Mouse (Mus musculus): ENCODE results near the gene Olfr56. TPM values are rescaled to one million over a fixed set of nuclear protein-coding genes. Genes with fewer than 3 reads are reported as not detected.
"Not testable (repeated sequence)": the region's sequence is repeated elsewhere in the genome, so short reads cannot be mapped to it uniquely, and the experiment has no call there.

Olfr56 gene
- polyA plus RNA-seq, 1 experiment from 2014 or later: not detected

DNA sequence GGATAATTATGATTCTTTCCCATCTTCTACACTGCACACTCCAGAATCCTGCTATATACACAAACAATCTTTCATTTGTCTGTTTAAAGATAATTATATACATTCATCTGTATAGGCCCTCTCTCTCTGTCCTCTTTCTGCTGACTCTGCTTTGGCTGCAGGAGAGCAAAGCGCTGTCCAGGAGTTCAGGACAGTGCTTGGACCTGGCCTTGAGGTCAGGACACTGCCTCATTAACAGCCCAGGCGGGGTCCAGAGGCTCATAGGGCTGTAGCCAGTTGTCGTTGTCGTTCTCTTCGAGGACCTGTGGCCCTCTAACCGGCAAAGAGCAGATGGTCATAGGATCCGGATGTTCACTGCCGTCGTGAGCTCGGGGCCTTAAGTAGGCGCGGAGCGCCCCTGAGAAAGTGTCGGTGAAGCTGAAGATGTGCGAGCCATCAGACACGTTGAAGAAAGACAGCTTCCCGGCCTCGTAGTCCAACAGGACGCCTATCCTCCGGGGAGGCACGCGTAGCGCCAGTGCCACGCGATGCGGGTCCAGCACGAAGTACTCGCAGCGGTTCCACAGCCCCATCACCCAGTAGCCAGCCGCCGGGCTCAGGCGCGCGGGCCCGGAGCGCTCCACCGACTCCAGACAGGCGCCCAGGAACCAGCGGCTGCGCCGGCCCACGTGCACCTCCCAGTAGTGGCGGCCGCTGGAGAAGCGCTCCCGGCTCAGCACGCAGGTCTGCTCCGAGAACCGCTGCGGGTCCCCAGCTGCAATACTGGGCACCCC, 190.3 kb downstream of the Olfr56 start:
- Histone ChIP-seq H3K27ac (replicated peaks) (no peak overlapping the region; the same call in 1 of the 2 replicates), H3K4me1 (peaks cover 8% of the 10 kb centered on the region), H3K4me3 (peak overlapping the region; percentile 56), H3K36me3 (replicated peaks) (no peaks in the 10 kb centered on the region), H3K27me3 (replicated peaks; ENCODE audit: low read depth, poor library complexity, severe bottlenecking) (peaks cover 30% of the 10 kb centered on the region), H3K9me3 (peaks cover 11% of the 10 kb centered on the region; the same call in 1 of the 2 replicates)
- peak; percentile 59 for DNase-seq (ENCODE audit: low spot score)
- WGBS: 5% methylated on average over 50 of the region's 50 CpGs

DNA sequence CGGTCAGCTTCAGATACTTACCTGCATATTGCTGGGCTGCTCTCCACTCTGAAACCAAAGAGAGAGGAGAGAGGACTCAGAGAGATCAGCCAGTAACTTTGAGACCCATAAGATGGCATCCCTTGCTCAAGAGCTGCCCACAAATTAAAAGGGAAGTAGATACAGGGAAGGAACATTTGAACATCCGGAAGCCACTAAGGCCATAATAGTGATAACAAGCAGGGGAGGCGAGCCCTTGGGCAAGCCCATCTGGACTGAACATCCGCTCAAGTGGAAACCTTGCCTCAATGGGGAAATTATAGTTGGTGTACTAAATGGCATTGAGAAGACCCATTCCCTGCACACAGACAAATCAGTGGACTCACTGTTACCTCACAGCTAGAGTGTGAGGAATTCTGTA, 191.9 kb downstream of the Olfr56 start:
- WGBS: 90% methylated on average over 4 of the region's 4 CpGs
- H3K27ac ChIP-seq (replicated peaks): no peak overlapping the region

DNA sequence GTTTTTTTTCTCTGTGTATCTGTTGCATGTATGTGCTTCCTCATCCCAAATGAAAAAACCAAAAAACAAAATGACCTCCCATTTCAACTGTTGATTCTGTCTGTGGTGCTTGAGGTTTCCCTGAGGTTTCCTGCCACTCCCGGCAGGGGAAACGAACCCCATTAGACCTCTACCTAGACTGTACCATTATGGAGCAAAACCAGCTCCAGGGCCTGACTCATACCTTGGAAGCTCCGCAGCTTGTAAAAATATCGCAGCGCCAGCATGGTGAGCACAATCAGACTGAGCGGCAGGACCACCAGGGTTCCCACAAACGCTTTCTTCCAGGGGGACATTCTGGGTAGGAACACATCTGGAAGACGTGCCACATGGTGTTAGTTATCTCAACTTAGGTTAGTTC, 196.7 kb downstream of the Olfr56 start:
- no peak overlapping the region for H3K4me3 ChIP-seq
- no peak for DNase-seq (ENCODE audit: low spot score)
- H3K9me3 ChIP-seq: no peaks in the 10 kb centered on the region
- H3K27me3 ChIP-seq (replicated peaks; ENCODE audit: low read depth, poor library complexity, severe bottlenecking): peaks cover 8% of the 10 kb centered on the region
- H3K4me1 ChIP-seq: peaks cover 4% of the 10 kb centered on the region; the same call in 1 of the 2 replicates
- 94% methylated on average over 8 of the region's 8 CpGs for WGBS
- H3K27ac ChIP-seq (replicated peaks): no peak overlapping the region
- no peaks in the 10 kb centered on the region for H3K36me3 ChIP-seq (replicated peaks)

More for the DNA sequence above, 191.9 kb downstream of the Olfr56 start:
- Histone ChIP-seq H3K4me3 (no peak overlapping the region), H3K27me3 (replicated peaks; ENCODE audit: low read depth, poor library complexity, severe bottlenecking) (peaks cover 30% of the 10 kb centered on the region), H3K4me1 (peaks cover 13% of the 10 kb centered on the region), H3K36me3 (replicated peaks) (no peaks in the 10 kb centered on the region), H3K9me3 (peaks cover 11% of the 10 kb centered on the region; the same call in 1 of the 2 replicates)
- no peak for DNase-seq (ENCODE audit: low spot score)

DNA sequence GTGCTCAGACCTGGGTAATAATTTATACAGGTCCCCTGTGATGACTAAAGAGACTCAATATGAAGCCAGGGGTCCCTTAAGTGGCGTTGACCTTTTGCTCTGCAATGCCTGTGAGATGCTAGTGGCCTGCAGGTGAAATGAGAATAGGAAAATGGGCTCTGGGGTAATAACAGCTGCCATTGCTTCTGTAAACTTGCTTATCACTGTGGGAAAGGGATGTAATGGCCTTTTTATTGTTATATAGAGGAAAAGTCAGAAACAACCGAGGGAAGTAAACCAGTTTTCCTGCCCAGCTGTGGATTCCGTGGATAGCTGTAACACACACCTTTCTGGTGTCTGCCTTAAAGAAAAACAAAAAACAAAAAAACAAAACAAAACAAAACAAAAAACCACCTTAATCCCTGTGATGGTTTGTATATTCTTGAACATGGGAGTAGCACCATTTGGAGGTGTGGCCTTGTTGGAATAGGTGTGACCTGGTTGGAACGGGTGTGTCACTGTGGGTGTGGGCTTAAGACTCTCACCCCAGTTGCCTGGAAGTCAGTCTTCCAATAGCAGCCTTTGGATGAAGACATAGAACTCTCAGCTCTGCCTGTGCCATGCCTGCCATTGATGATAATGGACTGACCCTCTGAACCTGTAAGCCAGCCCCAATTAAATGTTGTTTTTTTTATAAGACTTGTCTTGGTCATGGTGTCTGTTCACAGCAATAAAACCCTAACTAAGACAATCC, 197.5 kb downstream of the Olfr56 start:
- 84% methylated on average over 4 of the region's 4 CpGs for WGBS

DNA sequence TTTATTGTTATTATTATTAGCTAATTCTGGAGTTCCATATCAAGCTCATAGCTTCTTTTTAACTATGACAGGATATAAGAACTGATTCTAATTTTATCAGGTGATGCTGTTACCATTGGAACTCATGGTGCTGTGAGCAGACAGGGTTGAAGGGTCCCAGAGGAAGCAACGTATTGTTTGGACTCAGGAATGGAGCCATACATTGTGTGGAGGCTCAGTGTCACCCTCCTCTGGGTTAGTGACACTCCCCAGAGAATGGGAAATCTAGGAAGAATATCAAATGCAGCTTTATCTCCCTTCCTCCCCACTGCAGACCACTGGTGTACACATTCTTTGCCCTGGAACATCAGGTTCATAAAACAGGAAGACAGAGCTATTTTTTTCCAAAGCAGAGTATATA, 204.5 kb downstream of the Olfr56 start:
- H3K4me3 ChIP-seq: no peak overlapping the region
- DNase-seq (ENCODE audit: low spot score): no peak
- no peaks in the 10 kb centered on the region for H3K36me3 ChIP-seq (replicated peaks)
- no peaks in the 10 kb centered on the region for H3K27me3 ChIP-seq (replicated peaks; ENCODE audit: low read depth, poor library complexity, severe bottlenecking)
- no peaks in the 10 kb centered on the region for H3K9me3 ChIP-seq
- H3K27ac ChIP-seq (replicated peaks): no peak overlapping the region
- 78% methylated on average over 1 of the region's 1 CpGs for WGBS
- H3K4me1 ChIP-seq: no peaks in the 10 kb centered on the region

More for the DNA sequence above, 197.5 kb downstream of the Olfr56 start:
- H3K27me3 ChIP-seq (replicated peaks; ENCODE audit: low read depth, poor library complexity, severe bottlenecking); H3K4me1 ChIP-seq; DNase-seq (ENCODE audit: low spot score); H3K36me3 ChIP-seq (replicated peaks); H3K4me3 ChIP-seq; H3K9me3 ChIP-seq; H3K27ac ChIP-seq (replicated peaks): not testable (repeated sequence)

Other genes starting within 250 kb of the Olfr56 start
- 838 and 844 TPM in 2 replicates for gene Rack1, start 178.6 kb upstream of the Olfr56 start, polyA plus RNA-seq (2016; fragmentation: Nextera tagmentation; extraction: Ambion mirVana)
- gene Trim41, start 161.5 kb upstream of the Olfr56 start, polyA plus RNA-seq (2016; fragmentation: Nextera tagmentation; extraction: Ambion mirVana): 4.2 and 4.6 TPM in 2 replicates
- gene Trim7, start 152.7 kb upstream of the Olfr56 start, polyA plus RNA-seq (2016; fragmentation: Nextera tagmentation; extraction: Ambion mirVana): 0.14 and 0.16 TPM in 2 replicates
- 3.0 and 5.7 TPM in 2 replicates for gene Gm12184, start 152.2 kb upstream of the Olfr56 start, polyA plus RNA-seq (2016; fragmentation: Nextera tagmentation; extraction: Ambion mirVana)
- gene Irgm1, start 107.2 kb upstream of the Olfr56 start, polyA plus RNA-seq (2016; fragmentation: Nextera tagmentation; extraction: Ambion mirVana): 1.1 TPM in 2 replicates
- 0.14 TPM in 1 of 2 replicates, not detected in the other for gene Gm5431, start 76.7 kb upstream of the Olfr56 start, polyA plus RNA-seq (2016; fragmentation: Nextera tagmentation; extraction: Ambion mirVana)
- 1.7 and 1.8 TPM in 2 replicates for gene Psme2b, start 32.7 kb upstream of the Olfr56 start, polyA plus RNA-seq (2016; fragmentation: Nextera tagmentation; extraction: Ambion mirVana)
- 0.26 and 0.30 TPM in 2 replicates for gene 9930111J21Rik1, start 509 bp downstream of the Olfr56 start, polyA plus RNA-seq (2016; fragmentation: Nextera tagmentation; extraction: Ambion mirVana)
- gene Gm12185, start 13.3 kb downstream of the Olfr56 start, polyA plus RNA-seq (2016; fragmentation: Nextera tagmentation; extraction: Ambion mirVana): not detected in 2 replicates
- not detected in 2 replicates for gene Tgtp1, start 15.3 kb downstream of the Olfr56 start, polyA plus RNA-seq (2016; fragmentation: Nextera tagmentation; extraction: Ambion mirVana)
- 0.16 and 0.20 TPM in 2 replicates for gene 9930111J21Rik2, start 72.4 kb downstream of the Olfr56 start, polyA plus RNA-seq (2016; fragmentation: Nextera tagmentation; extraction: Ambion mirVana)
- gene Tgtp2, start 85.3 kb downstream of the Olfr56 start, polyA plus RNA-seq (2016; fragmentation: Nextera tagmentation; extraction: Ambion mirVana): not detected in 2 replicates
- gene Ifi47, start 97.7 kb downstream of the Olfr56 start, polyA plus RNA-seq (2016; fragmentation: Nextera tagmentation; extraction: Ambion mirVana): 0.18 and 0.19 TPM in 2 replicates
- not detected in 2 replicates for gene Olfr1396, start 136.0 kb downstream of the Olfr56 start, polyA plus RNA-seq (2016; fragmentation: Nextera tagmentation; extraction: Ambion mirVana)
- gene Olfr1395, start 163.4 kb downstream of the Olfr56 start, polyA plus RNA-seq (2016; fragmentation: Nextera tagmentation; extraction: Ambion mirVana): not detected in 2 replicates
- gene Olfr1394, start 175.5 kb downstream of the Olfr56 start, polyA plus RNA-seq (2016; fragmentation: Nextera tagmentation; extraction: Ambion mirVana): not detected in 2 replicates
- 0.23 and 0.31 TPM in 2 replicates for gene Btnl9, start 208.3 kb downstream of the Olfr56 start, polyA plus RNA-seq (2016; fragmentation: Nextera tagmentation; extraction: Ambion mirVana)
- 46.8 and 50.0 TPM in 2 replicates for gene Zfp62, start 224.4 kb downstream of the Olfr56 start, polyA plus RNA-seq (2016; fragmentation: Nextera tagmentation; extraction: Ambion mirVana)